Mouse (Mus musculus) embryonic fibroblast, embryonic 13.5 days (primary cell): ENCODE results near the gene Epsti1.

Experiments used
- CTCF ChIP-seq: IDR thresholded peaks from 2 replicates; pipeline ENCODE4 v1.5.1; 2011; ENCODE audit warnings: mild to moderate bottlenecking, control low read depth, low read length, moderate library complexity, borderline replicate concordance; ENCODE audit not compliant: insufficient read depth
- POLR2A ChIP-seq: IDR thresholded peaks from 2 replicates; pipeline ENCODE4 v1.6.1; 2011; ENCODE audit warnings: low read depth, mild to moderate bottlenecking, control low read depth, low read length, moderate library complexity

- TF ChIP-seq CTCF (no peak), POLR2A (no peak)
Observed at GRCm38 (mm10) chr14:77997731-77998130, 93.7 kb downstream of the Epsti1 start.
